Mouse (Mus musculus) heart, adult 2 months (tissue): ENCODE results near the gene Myl10. TPM values are rescaled to one million over a fixed set of nuclear protein-coding genes. Genes with fewer than 3 reads are reported as not detected.

Experiments
- DNase-seq, 2 experiments: peaks; one replicate each; pipeline ENCODE4 v3.0.0; 2021
- H3K27ac ChIP-seq: fragments of 200-600 bp; 2 replicates; pipeline ENCODE4 v1.8.1; 2022
- H3K27me3 ChIP-seq: fragments of 200-500 bp; 2 replicates; pipeline ENCODE4 v1.6.1; 2012; ENCODE audit warnings: mild to moderate bottlenecking, low read length, inconsistent platforms, mixed read lengths; ENCODE audit not compliant: control insufficient read depth, insufficient read depth
- H3K36me3 ChIP-seq: fragments of 200-500 bp; 2 replicates; pipeline ENCODE4 v1.6.1; 2012; ENCODE audit warnings: low read length, inconsistent platforms; ENCODE audit not compliant: control insufficient read depth, insufficient read depth
- H3K4me1 ChIP-seq: fragments of 200-500 bp; 2 replicates; pipeline ENCODE4 v1.6.1; 2011; ENCODE audit warnings: low read length; ENCODE audit not compliant: control insufficient read depth, insufficient read depth
- H3K4me3 ChIP-seq: fragments of 200-600 bp; 2 replicates; pipeline ENCODE4 v1.8.1; 2022
- H3K79me2 ChIP-seq: fragments of 200-500 bp; replicated peaks from 2 replicates; pipeline ENCODE4 v1.6.1; 2012; ENCODE audit warnings: mild to moderate bottlenecking, inconsistent platforms, low read length, moderate library complexity, mixed read lengths; ENCODE audit not compliant: control insufficient read depth, insufficient read depth
- H3K9ac ChIP-seq: fragments of 200-500 bp; 2 replicates; pipeline ENCODE4 v1.6.1; 2012; ENCODE audit warnings: low read depth, mild to moderate bottlenecking, control low read depth, inconsistent platforms, low read length, mixed read lengths
- CTCF ChIP-seq: fragments of 200-600 bp; IDR thresholded peaks from 2 replicates; pipeline ENCODE4 v1.8.1; 2022; ENCODE audit warnings: antibody characterized with exemption, mild to moderate bottlenecking, moderate library complexity
- EP300 ChIP-seq: fragments of 200-500 bp; IDR thresholded peaks from 2 replicates; pipeline ENCODE4 v1.6.1; 2011; ENCODE audit warnings: low read depth, low read length, control low read depth; ENCODE audit not compliant: insufficient read depth
- POLR2A ChIP-seq: fragments of 200-500 bp; IDR thresholded peaks from 2 replicates; pipeline ENCODE4 v1.6.1; 2011; ENCODE audit warnings: mild to moderate bottlenecking, low read depth, low read length, control low read depth; ENCODE audit not compliant: insufficient read depth
- WGBS: fragments of 180-500 bp; shearing (Covaris S2); methylation state at CpG from one replicate; pipeline ENCODE4 v1.1.7; 2018; 5-methylcytosine and 5-hydroxymethylcytosine counted together
- intact Hi-C: fragments of 180-260 bp; cut with DNase I; formaldehyde crosslinking; loops from one replicate; pipeline ENCODE4 v1.15.1; 2025
- polyA plus RNA-seq: library from polyadenylated mRNA; depleted of rRNA; stranded (reverse); fragments of >200 nt; gene quantifications from 2 replicates; pipeline ENCODE4 v1.2.3, GENCODE M21; 2012
- total RNA-seq, 2 experiments: library from RNA; stranded (reverse); gene quantifications; 2 replicates each; pipeline ENCODE4 v1.2.3; 2021

Gene Myl10
- total and polyA plus RNA-seq, 3 experiments: not detected

GRCm38 (mm10) chr5:136662281-136662680 is 30.7 kb upstream of the Myl10 start:
- H3K4me1 ChIP-seq: no peaks in the 10 kb centered on the region
- no peak for TF ChIP-seq EP300
- no peak for TF ChIP-seq CTCF
- TF ChIP-seq POLR2A: no peak
- H3K36me3 ChIP-seq: no peaks in the 10 kb centered on the region
- H3K4me3 ChIP-seq: no peak overlapping the region
- intact Hi-C loops: no loop called here
- no peak for DNase-seq
- no peak overlapping the region for H3K27ac ChIP-seq
- H3K27me3 ChIP-seq: no peaks in the 10 kb centered on the region
- H3K9ac ChIP-seq: no peak overlapping the region
- H3K79me2 ChIP-seq: no peaks in the 10 kb centered on the region
- 79% methylated on average over 10 of the region's 10 CpGs for WGBS

DNA sequence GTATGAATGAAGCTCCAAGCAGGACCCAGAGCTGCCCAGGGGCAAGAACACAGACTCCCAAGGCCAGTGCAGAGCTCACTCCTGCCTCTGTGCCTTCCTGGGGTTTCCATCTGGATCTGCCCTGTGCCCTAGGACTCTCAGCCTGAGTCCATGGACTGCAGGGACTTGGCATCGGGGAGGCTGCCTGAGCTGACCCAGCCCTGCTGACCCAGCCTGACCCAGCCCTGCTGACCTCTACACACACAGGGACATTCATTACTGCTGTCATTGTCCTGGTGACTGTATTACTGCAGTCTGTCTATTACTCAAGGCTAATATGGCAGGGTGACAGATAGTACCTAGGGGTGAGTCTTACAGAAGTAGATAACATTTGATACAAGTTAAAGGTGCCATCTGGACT is 30.1 kb upstream of the Myl10 start:
- no peaks in the 10 kb centered on the region for H3K36me3 ChIP-seq
- no peaks in the 10 kb centered on the region for H3K79me2 ChIP-seq
- no peak for DNase-seq
- no peak overlapping the region for H3K27ac ChIP-seq
- 57% methylated on average over 1 of the region's 1 CpGs for WGBS
- no peaks in the 10 kb centered on the region for H3K4me1 ChIP-seq
- intact Hi-C loops: no loop called here
- TF ChIP-seq CTCF (no peak), POLR2A (no peak), EP300 (no peak)
- H3K9ac ChIP-seq: no peak overlapping the region
- H3K4me3 ChIP-seq: no peak overlapping the region
- no peaks in the 10 kb centered on the region for H3K27me3 ChIP-seq

GRCm38 (mm10) chr5:136664497-136664896 is 28.4 kb upstream of the Myl10 start:
- H3K36me3 ChIP-seq: no peaks in the 10 kb centered on the region
- H3K27ac ChIP-seq: no peak overlapping the region
- no peaks in the 10 kb centered on the region for H3K4me1 ChIP-seq
- TF ChIP-seq CTCF: peak; percentile 95
- TF ChIP-seq POLR2A: no peak
- 0 out of 2 replicates have a peak, but pooled peaks have one; percentile 58 for TF ChIP-seq EP300
- intact Hi-C loops: loop anchor here (1.0 to 2.0 kb wide), 4 partner anchors 96 to 464 kb away; no protein-coding TSS in a partner anchor
- WGBS: 5% methylated on average over 9 of the region's 9 CpGs
- no peaks in the 10 kb centered on the region for H3K27me3 ChIP-seq
- H3K4me3 ChIP-seq: no peak overlapping the region
- no peaks in the 10 kb centered on the region for H3K79me2 ChIP-seq
- DNase-seq: peak; percentile 68 to 79
- H3K9ac ChIP-seq: no peak overlapping the region

- H3K27ac ChIP-seq: no peak overlapping the region
- WGBS: 82% methylated on average over 18 of the region's 18 CpGs
- H3K4me1 ChIP-seq: no peaks in the 10 kb centered on the region
- no peaks in the 10 kb centered on the region for H3K79me2 ChIP-seq
- H3K9ac ChIP-seq: no peak overlapping the region
- no peak for DNase-seq
- TF ChIP-seq CTCF (no peak), EP300 (no peak), POLR2A (no peak)
- intact Hi-C loops: no loop called here
- no peaks in the 10 kb centered on the region for H3K27me3 ChIP-seq
- no peaks in the 10 kb centered on the region for H3K36me3 ChIP-seq
- no peak overlapping the region for H3K4me3 ChIP-seq
Measured at GRCm38 (mm10) chr5:136676315-136677030, 16.5 kb upstream of the Myl10 start.

DNA sequence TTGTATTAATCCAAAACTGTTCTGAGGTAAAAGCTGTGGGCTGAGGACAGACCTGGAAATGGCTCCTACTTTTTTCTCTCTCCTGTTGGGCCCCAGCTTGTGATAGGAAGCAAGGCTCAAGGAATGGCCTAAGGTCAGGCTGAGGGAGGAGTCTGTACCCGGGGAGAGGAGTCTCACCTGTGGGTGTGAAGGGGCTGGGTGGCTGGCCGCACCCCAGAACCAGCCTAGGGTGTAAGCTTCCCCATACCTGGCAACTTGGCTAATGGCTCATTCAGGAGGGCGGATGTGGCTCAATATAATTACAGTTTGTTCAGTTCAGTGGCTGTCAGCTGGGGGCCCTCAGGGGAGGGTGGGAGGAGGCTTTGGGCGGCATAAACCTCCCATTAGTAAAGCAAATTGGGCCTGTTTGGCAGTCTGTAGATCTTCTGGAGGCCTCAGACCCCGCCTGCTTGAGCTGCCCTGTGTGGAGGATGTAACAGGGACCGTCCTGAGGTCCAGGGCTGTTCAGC is 14.1 kb upstream of the Myl10 start:
- no peaks in the 10 kb centered on the region for H3K36me3 ChIP-seq
- H3K4me3 ChIP-seq: no peak overlapping the region
- H3K27ac ChIP-seq: no peak overlapping the region
- DNase-seq: no peak
- H3K79me2 ChIP-seq: no peaks in the 10 kb centered on the region
- no peaks in the 10 kb centered on the region for H3K27me3 ChIP-seq
- 71% methylated on average over 6 of the region's 6 CpGs for WGBS
- no peak overlapping the region for H3K9ac ChIP-seq
- H3K4me1 ChIP-seq: no peaks in the 10 kb centered on the region
- intact Hi-C loops: no loop called here
- TF ChIP-seq CTCF (no peak), EP300 (no peak), POLR2A (no peak)

DNA sequence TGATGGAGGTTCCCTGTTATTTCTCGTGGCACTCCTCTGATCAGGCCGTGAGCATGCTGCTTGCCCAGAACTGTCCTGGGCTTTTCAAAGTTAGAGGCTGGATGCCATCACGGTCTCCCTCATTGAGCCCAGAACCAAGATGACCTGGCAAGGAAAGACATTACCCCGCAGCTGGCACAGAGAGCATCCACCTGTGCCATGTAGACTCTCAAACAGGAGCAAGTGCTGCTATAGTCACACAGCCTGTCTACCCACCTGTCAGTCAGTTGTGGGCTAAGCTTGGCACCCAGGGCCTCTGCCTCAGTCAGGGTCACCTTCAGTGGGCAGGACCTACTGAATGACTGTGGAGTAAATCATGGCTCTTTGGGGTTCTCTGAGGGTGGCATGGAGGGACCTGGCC is 6.6 kb upstream of the Myl10 start:
- no peaks in the 10 kb centered on the region for H3K79me2 ChIP-seq
- no peak overlapping the region for H3K4me3 ChIP-seq
- no peak overlapping the region for H3K27ac ChIP-seq
- H3K36me3 ChIP-seq: no peaks in the 10 kb centered on the region
- intact Hi-C loops: no loop called here
- H3K27me3 ChIP-seq: no peaks in the 10 kb centered on the region; the same call in 1 of the 2 replicates
- H3K4me1 ChIP-seq: no peaks in the 10 kb centered on the region
- no peak for DNase-seq
- no peak for TF ChIP-seq EP300
- TF ChIP-seq CTCF: no peak
- no peak for TF ChIP-seq POLR2A
- H3K9ac ChIP-seq: no peak overlapping the region
- 84% methylated on average over 4 of the region's 4 CpGs for WGBS
